Mouse (Mus musculus) heart, embryonic 15.5 days (tissue): ENCODE results near the gene Coq8b. TPM values are rescaled to one million over a fixed set of nuclear protein-coding genes. Genes with fewer than 3 reads are reported as not detected.

Source experiments
- ATAC-seq: fragments of 200-750 bp; cut with Nextera tagmentation; replicated peaks from 2 replicates; pipeline ENCODE4 v1.8.0; 2017; ENCODE audit warnings: low read depth, moderate TSS enrichment; ENCODE audit not compliant: insufficient number of reproducible peaks, insufficient read depth, low FRiP score
- H3K27ac ChIP-seq: fragments of 300-500 bp; sonication (generic); 2 replicates; pipeline ENCODE4 v1.5.1; 2015; ENCODE audit warnings: mild to moderate bottlenecking, inconsistent platforms
- H3K27me3 ChIP-seq: fragments of 300-500 bp; sonication (generic); 2 replicates; pipeline ENCODE4 v1.6.1; 2015; ENCODE audit warnings: inconsistent platforms
- H3K36me3 ChIP-seq: fragments of 300-500 bp; sonication (generic); 2 replicates; pipeline ENCODE4 v1.6.1; 2015; ENCODE audit warnings: mild to moderate bottlenecking, inconsistent platforms
- H3K4me1 ChIP-seq: fragments of 300-500 bp; sonication (generic); replicated peaks from 2 replicates; pipeline ENCODE4 v1.6.1; 2015; ENCODE audit warnings: inconsistent platforms
- H3K4me2 ChIP-seq: fragments of 300-500 bp; sonication (generic); 2 replicates; pipeline ENCODE4 v1.6.1; 2015; ENCODE audit warnings: inconsistent platforms, mild to moderate bottlenecking, moderate library complexity
- H3K4me3 ChIP-seq: fragments of 300-500 bp; sonication (generic); 2 replicates; pipeline ENCODE4 v1.5.1; 2015; ENCODE audit warnings: mild to moderate bottlenecking, inconsistent platforms
- H3K9ac ChIP-seq: fragments of 300-500 bp; sonication (generic); 2 replicates; pipeline ENCODE4 v1.6.1; 2015; ENCODE audit warnings: mild to moderate bottlenecking, inconsistent platforms
- H3K9me3 ChIP-seq: fragments of 300-500 bp; sonication (generic); replicated peaks from 2 replicates; pipeline ENCODE4 v1.6.1; 2016; ENCODE audit warnings: inconsistent platforms
- WGBS: fragments of 180-500 bp; shearing (Covaris S2); methylation state at CpG from one replicate; pipeline ENCODE4 v1.1.7; 2015; ENCODE audit warnings: mixed read lengths; 5-methylcytosine and 5-hydroxymethylcytosine counted together
- polyA plus RNA-seq: library from polyadenylated mRNA; unstranded; fragments of >200 nt; fragmentation: Nextera tagmentation; extraction: Ambion mirVana; gene quantifications from 2 replicates; pipeline ENCODE4 v1.2.1, GENCODE M21; 2015

Coq8b gene
- polyA plus RNA-seq, 1 experiment from 2014 or later, result 13.9 TPM

DNA sequence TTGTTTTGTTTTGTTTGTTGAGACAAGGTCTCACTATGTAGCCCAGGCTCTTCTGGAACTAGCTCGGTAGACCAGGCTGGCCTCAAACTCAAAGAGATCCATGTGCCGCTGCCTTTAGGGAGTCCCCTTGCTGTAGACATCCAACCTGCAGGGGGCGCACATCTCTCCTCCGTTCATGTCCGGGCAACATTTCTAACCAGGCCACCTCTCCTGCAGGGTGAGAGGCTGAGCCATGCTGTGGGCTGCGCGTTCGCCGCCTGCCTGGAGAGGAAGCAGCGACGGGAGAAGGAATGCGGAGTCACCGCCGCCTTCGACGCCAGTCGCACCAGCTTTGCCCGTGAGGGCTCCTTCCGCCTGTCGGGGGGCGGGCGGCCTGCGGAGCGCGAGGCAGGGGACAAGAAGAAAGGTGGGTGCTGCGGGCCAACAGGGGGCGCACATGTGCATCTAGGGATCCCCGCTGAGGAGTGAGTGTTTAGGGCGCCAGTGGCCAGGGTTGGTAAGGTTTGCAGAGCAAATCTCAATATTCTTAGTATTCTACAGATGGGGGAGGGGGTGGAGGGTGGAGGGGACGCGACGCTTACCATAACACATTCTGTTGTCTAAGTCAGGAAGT is 41.0 kb downstream of the Coq8b start:
- Histone ChIP-seq H3K4me3 (peak overlapping the region; percentile 30), H3K4me2 (peak overlapping the region; percentile 47), H3K9me3 (no peaks in the 10 kb centered on the region)

DNA sequence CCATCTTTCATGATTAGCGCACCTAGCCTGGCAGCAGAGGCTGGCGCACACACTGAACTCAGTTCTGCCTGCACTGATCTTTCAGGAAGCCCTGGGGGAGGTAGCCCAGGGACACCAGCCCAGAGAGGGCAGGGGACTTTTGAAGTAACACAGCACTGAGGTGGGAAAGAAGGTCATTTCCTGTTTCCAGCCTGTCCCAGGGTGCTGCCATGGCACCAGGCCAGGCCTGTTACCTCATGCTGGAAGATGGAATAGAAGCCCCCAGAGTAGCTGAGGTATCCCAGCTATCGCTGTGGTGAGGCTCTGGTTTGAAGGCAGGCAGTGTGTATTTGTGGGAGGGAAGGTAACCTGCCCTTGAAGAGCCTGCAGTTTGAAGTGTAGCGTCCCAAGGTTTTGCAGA is 42.1 kb downstream of the Coq8b start:
- no peak overlapping the region for H3K9ac ChIP-seq
- H3K9me3 ChIP-seq, result no peaks in the 10 kb centered on the region
- no peak overlapping the region for H3K4me3 ChIP-seq
- H3K4me2 ChIP-seq, result no peak overlapping the region
- peaks cover 39% of the 10 kb centered on the region for H3K36me3 ChIP-seq
- H3K27ac ChIP-seq, result no peak overlapping the region
- no peaks in the 10 kb centered on the region for H3K27me3 ChIP-seq
- 83% methylated on average over 4 of the region's 4 CpGs for WGBS
- ATAC-seq, result no peak
- no peaks in the 10 kb centered on the region for H3K4me1 ChIP-seq

More for the DNA sequence above, 41.0 kb downstream of the Coq8b start:
- Histone ChIP-seq H3K27me3 (no peaks in the 10 kb centered on the region), H3K27ac (no peak overlapping the region), H3K36me3 (peaks cover 45% of the 10 kb centered on the region), H3K4me1 (no peaks in the 10 kb centered on the region), H3K9ac (no peak overlapping the region)
- WGBS, result 46% methylated on average over 32 of the region's 32 CpGs
- ATAC-seq, result no peak

GRCm38 (mm10) chr7:27276021-27276420 is 43.2 kb downstream of the Coq8b start:
- ATAC-seq, result no peak
- WGBS, result 60% methylated on average over 7 of the region's 7 CpGs

GRCm38 (mm10) chr7:27277191-27277590 is 44.4 kb downstream of the Coq8b start:
- no peak for ATAC-seq
- Histone ChIP-seq H3K4me1 (no peaks in the 10 kb centered on the region), H3K9me3 (no peaks in the 10 kb centered on the region), H3K27ac (no peak overlapping the region), H3K36me3 (peaks cover 29% of the 10 kb centered on the region), H3K9ac (no peak overlapping the region), H3K4me2 (no peak overlapping the region), H3K27me3 (no peaks in the 10 kb centered on the region), H3K4me3 (no peak overlapping the region)
- 94% methylated on average over 3 of the region's 3 CpGs for WGBS

More at GRCm38 (mm10) chr7:27276021-27276420, 43.2 kb downstream of the Coq8b start:
- Histone ChIP-seq H3K9me3 (no peaks in the 10 kb centered on the region), H3K27ac (no peak overlapping the region), H3K4me1 (no peaks in the 10 kb centered on the region), H3K4me3 (no peak overlapping the region), H3K36me3 (peaks cover 31% of the 10 kb centered on the region), H3K9ac (no peak overlapping the region), H3K4me2 (no peak overlapping the region), H3K27me3 (no peaks in the 10 kb centered on the region)

DNA sequence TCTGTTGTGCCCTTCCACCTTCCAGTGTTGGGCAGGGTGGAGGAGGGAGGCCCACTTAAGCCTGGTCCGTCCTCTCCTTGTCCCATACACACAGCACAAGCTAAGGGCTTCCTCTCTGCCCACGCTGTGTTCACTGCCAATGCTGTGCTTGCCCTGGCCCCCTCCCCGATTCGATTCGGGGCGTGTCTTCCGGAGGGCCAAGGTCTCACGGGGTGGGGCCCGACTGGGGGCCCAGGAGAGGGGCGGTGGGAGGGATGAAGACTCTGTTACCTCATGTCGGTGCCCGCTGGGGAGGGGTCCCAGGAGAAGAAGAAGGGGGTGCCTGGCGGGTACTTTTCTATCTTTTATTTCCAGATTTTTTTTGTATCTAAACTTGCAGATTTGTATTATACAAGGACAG is 48.9 kb downstream of the Coq8b start:
- H3K4me3 ChIP-seq, result no peak overlapping the region

GRCm38 (mm10) chr7:27282225-27282624 is 49.4 kb downstream of the Coq8b start:
- ATAC-seq, result no peak
- Histone ChIP-seq H3K27me3 (peaks cover 13% of the 10 kb centered on the region), H3K9me3 (no peaks in the 10 kb centered on the region), H3K4me2 (no peak overlapping the region), H3K36me3 (peaks cover 22% of the 10 kb centered on the region), H3K9ac (no peak overlapping the region), H3K4me1 (peaks cover 10% of the 10 kb centered on the region), H3K27ac (no peak overlapping the region), H3K4me3 (no peak overlapping the region)
- 78% methylated on average over 4 of the region's 4 CpGs for WGBS

More for the DNA sequence above, 48.9 kb downstream of the Coq8b start:
- H3K27me3 ChIP-seq, result peaks cover 13% of the 10 kb centered on the region
- H3K9ac ChIP-seq, result no peak overlapping the region
- ATAC-seq, result no peak
- H3K4me1 ChIP-seq, result peaks cover 10% of the 10 kb centered on the region
- H3K27ac ChIP-seq, result no peak overlapping the region
- no peaks in the 10 kb centered on the region for H3K9me3 ChIP-seq
- H3K4me2 ChIP-seq, result no peak overlapping the region
- 66% methylated on average over 13 of the region's 13 CpGs for WGBS
- H3K36me3 ChIP-seq, result peaks cover 27% of the 10 kb centered on the region

DNA sequence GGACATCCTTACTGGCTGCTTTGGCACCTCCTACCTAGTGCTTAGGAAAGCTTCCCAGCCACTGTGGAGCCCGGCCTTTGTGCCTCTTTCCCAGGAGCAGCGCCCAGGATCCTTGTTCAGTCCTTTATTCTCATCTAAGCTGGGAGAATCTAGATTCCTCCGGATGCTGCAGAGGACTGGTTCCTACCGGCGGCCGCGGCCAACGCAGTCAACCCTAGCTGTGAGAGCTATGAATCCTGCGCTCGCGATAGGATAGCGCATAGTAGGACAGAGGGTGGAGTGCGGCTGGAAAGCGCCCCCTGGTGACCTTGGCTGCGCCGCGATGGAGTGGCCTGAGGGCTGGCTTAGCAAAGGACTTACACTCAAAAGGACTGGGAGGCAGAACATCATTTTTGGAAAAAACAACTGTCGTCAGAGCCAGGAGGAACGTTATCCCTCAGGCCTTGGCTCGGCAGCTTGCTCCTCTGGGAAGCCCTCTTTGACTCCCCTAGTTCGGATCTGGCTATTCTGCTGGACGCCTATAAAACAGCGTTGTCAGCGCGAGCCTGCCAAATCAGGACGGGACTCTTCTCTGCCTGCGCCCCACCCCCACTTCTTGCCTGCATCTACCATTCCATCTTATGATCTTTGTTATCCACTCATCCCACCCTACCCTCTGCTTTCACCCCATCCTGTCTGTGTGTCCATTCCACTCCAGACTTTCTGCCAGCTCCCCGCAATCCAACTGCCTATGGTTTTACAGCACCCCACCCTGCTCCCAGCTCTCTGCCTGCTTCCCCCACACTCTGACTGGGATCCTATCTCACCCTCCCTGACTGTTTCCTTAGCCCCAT is 52.3 kb downstream of the Coq8b start:
- H3K27me3 ChIP-seq, result peaks cover 13% of the 10 kb centered on the region
- H3K4me2 ChIP-seq, result peak overlapping the region; percentile 14
- no peaks in the 10 kb centered on the region for H3K9me3 ChIP-seq
- H3K36me3 ChIP-seq, result peaks cover 5% of the 10 kb centered on the region; the same call in 1 of the 2 replicates
- H3K27ac ChIP-seq, result no peak overlapping the region
- ATAC-seq, result no peak; the same call in 1 of the 2 replicates
- H3K4me3 ChIP-seq, result no peak overlapping the region; the same call in 1 of the 2 replicates
- WGBS, result 2% methylated on average over 28 of the region's 28 CpGs
- no peak overlapping the region for H3K9ac ChIP-seq
- H3K4me1 ChIP-seq, result peaks cover 10% of the 10 kb centered on the region

DNA sequence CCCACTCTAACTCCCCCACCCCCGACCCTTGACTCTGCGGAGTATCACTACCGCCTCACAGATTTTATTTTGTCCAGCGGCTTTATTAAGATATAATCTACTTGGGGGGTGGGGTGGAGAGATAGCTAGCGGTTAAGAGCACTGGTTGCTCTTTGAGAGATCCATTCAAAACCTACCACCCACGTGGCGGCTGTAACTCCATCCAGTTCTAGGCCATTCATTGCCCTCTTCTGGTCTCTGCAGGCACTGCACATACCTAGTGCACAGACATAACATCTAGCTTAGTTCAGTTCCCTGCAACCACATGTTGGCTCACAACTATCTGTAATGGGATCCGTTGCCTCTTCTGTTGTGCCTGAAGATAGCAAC is 52.9 kb downstream of the Coq8b start:
- WGBS, result 4% methylated on average over 8 of the region's 8 CpGs
- H3K27ac ChIP-seq, result no peak overlapping the region
- no peak overlapping the region for H3K4me3 ChIP-seq
- peaks cover 10% of the 10 kb centered on the region for H3K4me1 ChIP-seq
- H3K27me3 ChIP-seq, result peaks cover 13% of the 10 kb centered on the region
- no peak; the same call in 1 of the 2 replicates for ATAC-seq
- H3K9ac ChIP-seq, result no peak overlapping the region
- H3K4me2 ChIP-seq, result peak overlapping the region; percentile 14
- H3K36me3 ChIP-seq, result peaks cover 5% of the 10 kb centered on the region; the same call in 1 of the 2 replicates
- H3K9me3 ChIP-seq, result no peaks in the 10 kb centered on the region

GRCm38 (mm10) chr7:27288732-27289131 is 55.9 kb downstream of the Coq8b start:
- Histone ChIP-seq H3K36me3 (no peaks in the 10 kb centered on the region), H3K27ac (no peak overlapping the region), H3K9ac (no peak overlapping the region), H3K4me2 (no peak overlapping the region), H3K27me3 (peaks cover 13% of the 10 kb centered on the region), H3K4me3 (no peak overlapping the region), H3K9me3 (no peaks in the 10 kb centered on the region), H3K4me1 (peaks cover 16% of the 10 kb centered on the region)
- WGBS, result 80% methylated on average over 7 of the region's 7 CpGs
- no peak for ATAC-seq

DNA sequence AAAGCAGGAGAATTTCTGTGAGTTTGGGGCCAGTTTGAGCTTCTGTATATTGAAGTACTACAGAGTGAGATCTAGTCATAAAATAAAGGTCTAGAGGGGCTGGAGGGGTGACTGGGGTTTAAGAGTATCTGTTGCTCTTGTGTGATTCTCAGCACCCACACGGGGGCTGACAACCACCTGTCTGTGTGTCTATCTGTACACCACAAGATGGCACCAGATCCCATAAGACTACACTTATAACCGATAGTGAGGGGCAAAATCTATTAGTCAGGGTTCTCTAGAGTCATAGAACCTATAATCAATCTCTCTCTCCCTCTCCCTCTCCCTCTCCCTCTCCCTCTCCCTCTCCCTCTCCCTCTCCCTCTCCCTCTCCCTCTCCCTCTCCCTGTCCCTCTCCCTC is 57.7 kb downstream of the Coq8b start:
- H3K4me2 ChIP-seq, result no peak overlapping the region
- H3K4me3 ChIP-seq, result no peak overlapping the region
- no peaks in the 10 kb centered on the region for H3K36me3 ChIP-seq
- no peak overlapping the region for H3K9ac ChIP-seq
- no peak for ATAC-seq
- H3K9me3 ChIP-seq, result no peaks in the 10 kb centered on the region
- no peaks in the 10 kb centered on the region for H3K27me3 ChIP-seq
- WGBS, result 74% methylated on average over 2 of the region's 2 CpGs
- H3K27ac ChIP-seq, result no peak overlapping the region
- H3K4me1 ChIP-seq, result peaks cover 8% of the 10 kb centered on the region; the same call in 1 of the 2 replicates

DNA sequence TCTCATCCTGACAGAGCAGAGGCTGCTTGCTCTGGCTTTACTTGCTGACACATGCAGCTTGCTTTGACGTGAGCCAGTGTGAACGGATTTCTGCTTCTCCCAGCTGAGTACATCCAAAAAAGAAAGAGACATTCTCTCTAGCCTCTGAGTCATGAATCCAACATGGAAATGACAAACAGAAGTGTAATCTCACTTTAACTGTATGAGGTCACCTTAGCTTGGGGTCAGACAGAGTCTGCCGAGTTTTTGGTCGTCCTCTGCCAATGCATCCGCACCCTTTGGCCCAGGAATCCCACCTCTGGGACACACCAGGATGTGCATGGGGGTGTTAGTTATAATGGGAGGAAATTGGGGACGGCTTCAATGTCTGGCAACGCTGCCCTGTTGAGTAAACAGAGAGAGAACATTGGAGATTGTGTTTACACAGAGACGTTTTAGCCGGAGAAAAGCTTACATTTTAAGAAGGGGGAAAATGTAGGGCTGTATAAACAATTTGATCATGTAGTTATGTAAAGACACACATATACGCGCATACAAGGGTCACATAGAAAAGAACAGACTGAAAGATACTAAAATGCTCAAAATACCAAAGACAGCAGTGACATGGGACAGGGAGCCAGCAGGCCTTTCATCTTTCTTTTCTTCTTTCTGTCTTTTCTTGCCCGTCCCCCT is 59.1 kb downstream of the Coq8b start:
- Histone ChIP-seq H3K9me3 (no peaks in the 10 kb centered on the region), H3K27ac (peak overlapping the region; percentile 31; the same call in 1 of the 2 replicates), H3K36me3 (no peaks in the 10 kb centered on the region), H3K4me1 (peaks cover 7% of the 10 kb centered on the region; the same call in 1 of the 2 replicates), H3K4me3 (no peak overlapping the region), H3K27me3 (no peaks in the 10 kb centered on the region), H3K4me2 (peak overlapping the region; percentile 5; the same call in 1 of the 2 replicates), H3K9ac (no peak overlapping the region)
- ATAC-seq, result 0 out of 2 replicates have a peak, but pooled peaks have one; percentile 39
- WGBS, result 43% methylated on average over 12 of the region's 12 CpGs
